Mouse (Mus musculus) stomach, postnatal 0 days (tissue): ENCODE measurements at regions not wholly inside any gene's neighbourhood (a gene's known extent, or its start where the extent isn't known, plus 50 kb on each side); places are given as distances from the start of the nearest gene placed in this dataset.

ENCODE experiments used
- CTCF ChIP-seq: IDR thresholded peaks from 2 replicates; pipeline ENCODE4 v1.5.1; 2016; ENCODE audit warnings: antibody characterized with exemption, low read depth, mild to moderate bottlenecking, moderate library complexity
- EP300 ChIP-seq: optimal IDR thresholded peaks from 2 replicates; pipeline ENCODE3; 2016; ENCODE audit warnings: antibody characterized with exemption

DNA sequence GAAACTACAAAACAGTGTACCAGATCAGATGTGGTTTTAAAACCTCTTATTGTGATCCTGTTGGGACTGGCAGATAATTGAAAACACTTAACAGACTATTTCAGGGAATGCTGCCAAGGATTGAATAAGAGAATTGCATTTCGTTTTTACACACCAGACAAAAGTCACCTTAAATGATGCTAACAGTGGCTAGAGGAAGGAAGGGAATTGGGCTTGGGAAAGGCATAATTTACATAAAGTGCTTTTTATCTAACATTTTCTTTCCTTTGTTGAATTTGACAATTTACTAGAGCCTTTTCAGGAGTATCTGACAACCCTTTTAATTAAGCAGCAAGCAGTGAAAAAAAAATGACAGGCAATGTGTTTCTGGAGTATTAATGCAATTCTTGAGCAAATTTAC, 250.9 kb downstream of the Hdgfl1 start:
- TF ChIP-seq EP300 (no peak), CTCF (no peak)
